Mouse (Mus musculus) R1 (cell line): ENCODE data around the gene Igfbpl1.

Experiments
- DNase-seq: peaks from one replicate; pipeline ENCODE4 v3.0.0-alpha.2; 2018; ENCODE audit warnings: low read depth, low spot score

The Igfbpl1 gene

DNA sequence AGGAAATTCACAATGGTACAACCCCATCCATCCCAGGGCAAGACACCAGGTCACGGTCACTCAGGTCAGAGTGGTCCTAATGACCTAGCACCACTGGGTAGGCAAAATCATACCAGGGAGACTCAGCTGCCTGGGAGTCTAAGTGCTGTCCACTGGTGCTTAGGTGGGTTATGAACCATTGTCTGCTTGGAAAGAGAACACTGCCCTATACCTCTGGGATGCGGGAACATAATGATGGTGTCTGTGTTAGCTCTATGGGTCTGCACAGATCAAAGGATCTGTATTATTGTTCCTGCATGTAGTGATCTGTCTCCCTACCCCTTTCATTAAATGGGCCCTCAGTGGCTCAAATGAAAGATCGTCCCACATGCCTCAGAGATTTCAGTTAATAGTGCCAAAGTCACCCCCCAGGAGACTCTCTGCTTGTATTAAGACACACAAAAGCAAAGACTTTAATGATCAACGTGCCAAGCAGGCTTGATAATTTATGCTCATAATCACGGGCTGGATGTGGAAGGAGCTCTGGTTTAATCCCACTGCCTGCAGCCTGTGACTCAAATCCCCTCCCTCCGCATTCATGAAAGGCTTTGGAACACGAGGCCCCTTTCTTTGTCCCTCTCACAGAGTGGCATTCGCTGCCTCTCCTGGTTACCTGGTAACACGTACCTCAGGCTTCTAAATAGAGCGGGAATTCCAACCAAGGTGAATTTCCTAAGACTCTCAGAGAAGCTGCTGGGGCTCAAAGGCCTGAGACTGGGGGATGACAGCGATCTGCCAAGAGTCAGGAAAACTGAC lies 3.7 kb downstream of the Igfbpl1 start:
- peak; percentile 36 for DNase-seq

DNA sequence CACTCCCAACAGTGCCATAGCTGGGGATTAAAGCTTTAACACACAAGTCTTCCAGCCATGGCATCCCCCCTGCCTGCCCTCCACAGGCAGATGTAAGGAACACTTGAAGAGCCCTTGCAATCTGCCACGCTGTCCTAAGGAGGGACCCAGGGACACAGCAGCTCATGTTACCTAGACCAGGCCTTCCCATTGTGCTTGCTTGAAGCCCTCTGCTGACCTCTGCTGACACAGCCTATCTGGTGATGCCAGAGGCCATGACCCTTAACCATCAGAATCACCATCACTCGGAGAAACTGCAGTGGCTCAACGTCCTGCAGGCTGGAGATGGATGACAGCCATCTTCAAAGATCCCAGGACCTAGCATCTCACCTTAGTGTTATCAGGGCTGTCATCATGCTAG lies 4.7 kb downstream of the Igfbpl1 start:
- no peak for DNase-seq

DNA sequence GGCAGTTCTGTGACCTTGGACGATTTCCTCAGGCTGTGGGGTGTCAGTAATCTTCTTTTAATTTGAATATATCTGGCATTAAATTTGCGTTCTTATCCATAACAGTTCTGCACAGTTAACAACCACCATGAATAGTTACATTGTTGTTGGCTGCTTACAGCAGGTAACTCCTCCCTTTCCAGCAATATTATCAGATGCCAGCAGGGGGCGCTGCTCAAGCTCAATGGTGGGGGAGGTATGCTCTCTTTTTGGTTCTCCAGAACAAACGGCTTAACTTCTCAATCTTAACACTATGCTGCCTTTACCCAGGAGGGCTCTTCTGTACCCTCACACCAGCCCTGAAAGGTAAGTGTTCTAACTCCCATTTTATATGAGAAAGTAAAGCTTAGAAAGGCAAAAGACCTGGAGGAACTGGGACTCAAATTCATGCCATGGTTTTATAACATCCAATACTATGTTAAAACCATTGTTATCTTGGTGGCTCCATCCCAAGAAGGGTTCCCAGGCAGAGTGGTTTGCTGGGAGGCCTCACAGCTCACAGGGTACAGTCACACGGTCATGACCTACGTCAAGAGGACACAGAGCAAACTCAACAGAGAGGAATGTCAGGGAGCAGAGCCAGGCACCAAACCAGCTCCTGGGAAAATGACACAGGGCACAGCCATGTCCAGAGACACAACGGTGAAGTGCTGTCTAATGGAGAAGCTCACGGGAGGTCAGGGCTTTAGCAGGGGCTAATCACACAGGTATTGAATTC lies 6.5 kb downstream of the Igfbpl1 start:
- peak; percentile 77 for DNase-seq

DNA sequence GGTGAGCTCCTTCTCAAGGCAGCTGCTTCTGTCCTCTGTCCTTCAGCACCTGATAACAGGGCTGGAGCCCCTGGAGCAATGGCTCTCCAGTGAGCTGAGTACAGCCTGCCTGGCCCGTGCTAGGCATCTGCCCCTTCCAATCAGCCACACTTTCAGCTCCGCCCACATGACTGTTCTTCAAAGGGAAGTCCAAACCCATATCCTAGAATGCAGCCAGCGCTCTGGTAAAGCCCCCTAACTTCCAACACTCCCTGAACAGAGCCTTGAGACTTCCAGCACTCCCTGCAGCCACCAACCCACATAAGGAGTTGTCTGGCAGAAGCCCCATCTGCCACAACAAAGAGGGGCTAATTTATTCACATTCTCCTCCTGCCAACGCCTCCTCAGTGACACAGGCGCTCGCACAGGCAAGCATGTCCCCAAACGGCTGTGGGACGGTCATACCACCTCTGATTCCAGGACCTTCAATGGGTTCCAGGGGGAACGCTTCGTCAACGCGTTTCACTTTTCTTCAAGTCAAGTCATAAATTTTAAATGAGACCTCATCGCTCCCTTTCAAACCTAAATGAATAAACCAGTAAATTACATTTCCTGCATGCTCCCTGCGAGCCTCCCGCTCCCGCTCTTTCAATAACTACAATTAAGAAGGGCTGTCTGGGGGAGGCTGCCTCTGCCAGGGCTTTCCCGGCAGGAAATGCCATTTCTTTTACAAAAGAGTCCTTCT lies 7.4 kb downstream of the Igfbpl1 start:
- DNase-seq, result peak; percentile 86

DNA sequence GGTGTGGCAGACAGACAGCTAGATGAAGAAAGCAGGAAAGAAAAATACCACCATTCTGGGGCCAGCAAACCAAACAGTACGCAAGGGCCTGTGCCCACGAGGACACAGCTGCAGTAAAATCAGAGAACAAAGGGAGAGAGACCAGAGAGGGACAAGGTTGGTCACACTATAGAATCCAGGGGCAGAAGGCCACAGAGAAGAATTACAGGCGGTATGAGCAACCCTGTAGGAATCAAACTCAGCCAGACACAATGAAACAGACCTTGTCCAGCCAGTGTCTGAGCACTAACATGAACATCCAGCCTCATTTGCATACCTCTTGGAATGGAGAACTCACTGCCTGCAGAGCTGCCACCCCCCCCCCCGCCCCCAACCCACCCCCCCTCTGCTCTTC lies 7.9 kb downstream of the Igfbpl1 start:
- no peak for DNase-seq

DNA sequence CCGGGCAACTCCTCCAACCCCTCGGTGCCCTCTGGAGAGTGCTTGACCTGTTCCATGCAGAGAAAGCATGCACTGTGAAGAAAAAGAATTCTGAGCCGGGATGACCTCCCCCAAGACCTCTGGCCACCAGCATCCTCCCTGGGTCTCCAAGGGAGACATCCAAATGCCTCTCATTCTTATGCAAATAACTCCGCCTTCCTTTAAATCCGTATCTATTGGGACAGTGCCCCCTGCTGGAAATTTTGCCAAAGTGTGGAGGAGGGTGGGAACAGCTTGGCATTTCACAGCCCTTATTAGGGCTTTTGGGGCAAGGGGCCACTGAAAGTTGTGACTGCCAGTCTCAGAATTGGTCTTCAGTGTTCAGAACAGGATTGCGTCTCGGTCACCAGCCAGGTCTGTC lies 11.2 kb downstream of the Igfbpl1 start:
- peak; percentile 94 for DNase-seq

DNA sequence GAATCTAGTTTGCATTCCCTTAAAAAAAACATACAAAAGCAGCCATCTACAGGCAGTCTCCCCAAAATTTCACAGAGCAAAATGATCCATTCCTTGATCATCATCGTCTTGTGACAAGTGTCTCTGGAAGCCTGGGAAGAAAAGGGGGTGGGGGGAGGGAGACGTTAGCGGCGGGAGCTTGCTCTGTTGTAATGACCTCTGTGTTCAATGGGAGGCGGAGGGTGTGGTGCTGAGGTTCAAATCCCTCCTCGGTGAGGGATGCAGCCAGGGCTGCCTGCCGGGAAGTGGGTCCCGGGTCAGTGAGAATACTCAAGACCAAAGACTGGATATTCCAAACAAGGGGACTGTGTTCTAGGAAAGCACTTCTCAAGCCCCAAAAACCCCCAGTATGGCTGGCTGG lies 15.5 kb downstream of the Igfbpl1 start:
- DNase-seq, result peak; percentile 60

DNA sequence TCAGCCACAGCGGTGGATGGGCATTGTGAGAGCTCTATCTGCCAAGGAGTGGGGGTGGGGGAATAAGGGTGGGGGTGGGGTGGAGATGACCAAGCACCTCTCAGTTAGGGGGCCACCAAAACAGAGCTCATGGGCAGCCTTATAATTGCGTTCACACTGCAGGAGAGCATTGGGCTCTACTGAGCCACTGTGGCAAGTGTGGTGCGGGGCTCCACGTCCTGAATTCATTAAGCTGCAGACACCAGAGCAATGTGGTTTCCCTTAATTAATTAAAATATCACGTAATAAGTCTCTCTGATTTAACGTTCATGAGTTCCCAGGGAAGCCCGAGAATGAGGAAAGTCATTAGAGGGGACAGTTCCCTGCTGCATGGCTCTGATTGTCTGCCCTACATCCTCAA lies 18.7 kb downstream of the Igfbpl1 start:
- DNase-seq, result no peak

DNA sequence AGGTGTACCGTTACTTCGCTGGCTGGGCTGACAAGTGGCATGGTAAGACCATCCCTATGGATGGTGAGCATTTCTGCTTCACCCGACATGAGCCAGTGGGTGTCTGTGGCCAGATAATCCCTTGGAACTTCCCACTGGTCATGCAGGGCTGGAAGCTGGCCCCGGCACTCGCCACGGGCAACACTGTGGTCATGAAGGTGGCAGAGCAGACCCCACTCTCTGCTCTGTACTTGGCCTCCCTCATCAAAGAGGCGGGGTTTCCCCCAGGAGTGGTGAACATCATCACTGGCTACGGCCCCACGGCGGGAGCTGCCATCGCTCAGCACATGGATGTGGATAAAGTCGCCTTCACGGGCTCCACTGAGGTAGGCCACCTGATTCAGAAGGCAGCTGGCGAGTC lies 23.8 kb downstream of the Igfbpl1 start:
- DNase-seq, result no peak

DNA sequence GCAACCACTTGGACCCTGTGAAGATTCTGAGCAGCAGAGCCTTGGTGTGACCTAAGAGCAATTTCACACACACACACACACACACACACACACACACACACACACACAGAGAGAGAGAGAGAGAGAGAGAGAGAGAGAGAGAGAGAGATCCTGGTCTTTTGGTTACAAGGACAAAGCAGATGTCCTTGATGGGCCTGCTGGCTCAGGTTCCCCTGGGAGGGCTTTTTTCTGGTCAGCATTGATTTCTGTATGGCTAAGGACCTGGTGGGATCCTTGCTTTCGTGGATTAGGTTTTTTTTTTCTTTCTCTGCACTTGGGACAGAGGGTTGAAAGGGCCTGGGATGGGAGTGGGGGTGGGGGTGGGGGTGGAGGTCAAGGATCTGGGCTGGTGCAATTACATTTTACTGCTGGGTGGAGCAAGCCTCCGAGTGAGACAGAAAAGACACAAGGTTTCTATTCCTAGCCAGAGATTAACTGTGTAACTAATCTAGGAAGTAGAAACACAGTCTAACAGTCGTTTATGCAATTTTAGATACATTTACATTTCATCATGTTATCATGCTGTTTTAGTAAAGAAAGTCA lies 26.7 kb downstream of the Igfbpl1 start:
- no peak for DNase-seq

DNA sequence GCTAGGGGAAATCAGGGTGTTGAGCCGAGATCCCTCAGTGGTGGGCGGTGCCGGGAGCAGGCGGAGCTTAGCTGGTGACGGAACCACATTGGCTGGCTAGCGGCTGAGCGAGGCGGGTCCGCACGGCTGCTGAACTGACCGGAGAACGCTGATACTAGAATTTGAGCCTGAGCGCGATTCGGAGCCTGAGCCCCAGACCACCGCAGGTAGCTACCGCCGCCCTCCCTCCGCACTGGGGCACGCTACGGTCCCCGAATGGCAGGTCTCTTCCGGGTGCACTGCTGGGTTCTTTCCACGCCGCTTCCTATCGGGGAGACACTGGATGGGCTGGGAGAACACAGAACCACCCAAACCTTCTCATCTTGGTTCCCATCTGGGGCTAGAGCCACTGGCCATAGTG lies 27.8 kb downstream of the Igfbpl1 start, which contains the start of gene Aldh1b1:
TSS of gene Aldh1b1 (plus strand) at position 59 of the 400 bp plus-strand sequence.
- peak; percentile 78 for DNase-seq

DNA sequence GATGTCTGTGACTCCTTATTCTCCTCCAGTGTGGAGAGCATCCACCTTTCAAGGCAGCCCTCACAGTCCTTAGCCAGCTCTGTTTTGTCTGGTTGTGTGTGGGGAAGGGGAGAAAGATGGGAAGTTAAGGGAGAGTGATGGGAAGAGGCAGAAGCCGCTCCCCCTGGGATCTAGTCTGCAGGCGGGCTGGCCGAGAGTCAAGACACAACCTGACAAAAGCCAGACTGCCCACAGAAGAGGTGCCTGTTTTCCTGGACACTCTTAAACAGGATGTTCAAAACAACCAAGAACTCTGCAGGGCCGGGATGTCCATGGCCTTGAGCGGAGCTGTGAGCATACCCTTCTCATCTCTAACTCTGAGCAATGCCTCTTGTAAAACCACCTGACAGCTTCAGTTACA lies 30.0 kb downstream of the Igfbpl1 start:
- DNase-seq, result no peak

DNA sequence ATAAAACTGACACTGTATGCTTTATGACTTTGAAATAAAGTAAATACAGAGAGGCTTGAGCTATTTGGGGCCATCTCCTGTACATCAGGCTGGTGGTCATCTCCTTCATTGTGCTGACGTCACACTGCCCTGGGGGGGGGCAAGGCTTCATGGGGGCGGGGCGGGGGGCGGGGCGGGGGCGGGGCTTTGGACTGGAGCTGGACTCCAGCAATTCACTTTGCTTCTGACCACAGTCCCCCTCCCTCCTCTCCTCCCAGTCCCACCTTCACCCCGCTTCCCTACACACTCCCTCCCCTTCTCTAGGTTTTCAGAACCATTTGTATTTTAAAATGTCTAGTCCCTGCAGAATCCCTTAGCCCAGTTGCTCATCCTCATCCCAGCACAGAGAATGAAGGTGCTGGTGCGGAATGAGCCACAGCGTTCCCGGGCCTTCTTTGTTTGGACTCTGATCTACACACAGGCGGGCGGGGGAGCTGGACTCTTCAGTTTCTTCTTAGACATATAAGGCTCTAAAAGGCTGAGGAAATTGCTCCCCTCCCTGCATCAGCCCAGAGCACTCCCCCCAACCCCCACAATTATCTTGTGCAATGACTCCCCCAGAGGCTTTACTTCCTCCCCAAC lies 31.4 kb downstream of the Igfbpl1 start:
- DNase-seq, result no peak

DNA sequence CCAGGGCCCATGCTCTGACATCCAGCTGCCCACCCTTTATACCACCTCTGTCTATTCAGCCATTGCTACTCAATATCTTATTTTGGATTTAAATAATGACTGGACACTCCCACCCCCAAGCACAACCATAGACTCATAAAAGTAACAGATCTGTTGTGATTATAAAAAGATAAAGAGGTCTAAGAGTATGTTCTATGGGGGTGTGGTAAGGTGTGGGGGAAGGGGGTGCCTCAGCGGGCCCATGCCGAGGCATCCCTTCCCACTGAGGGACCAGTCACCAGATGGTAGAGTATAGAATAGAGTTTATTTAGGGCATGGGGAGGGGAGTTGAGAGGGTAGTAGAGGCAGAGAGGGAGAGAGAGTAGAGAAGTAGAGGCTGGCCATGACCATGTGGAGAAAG lies 36.7 kb downstream of the Igfbpl1 start:
- DNase-seq, result no peak

DNA sequence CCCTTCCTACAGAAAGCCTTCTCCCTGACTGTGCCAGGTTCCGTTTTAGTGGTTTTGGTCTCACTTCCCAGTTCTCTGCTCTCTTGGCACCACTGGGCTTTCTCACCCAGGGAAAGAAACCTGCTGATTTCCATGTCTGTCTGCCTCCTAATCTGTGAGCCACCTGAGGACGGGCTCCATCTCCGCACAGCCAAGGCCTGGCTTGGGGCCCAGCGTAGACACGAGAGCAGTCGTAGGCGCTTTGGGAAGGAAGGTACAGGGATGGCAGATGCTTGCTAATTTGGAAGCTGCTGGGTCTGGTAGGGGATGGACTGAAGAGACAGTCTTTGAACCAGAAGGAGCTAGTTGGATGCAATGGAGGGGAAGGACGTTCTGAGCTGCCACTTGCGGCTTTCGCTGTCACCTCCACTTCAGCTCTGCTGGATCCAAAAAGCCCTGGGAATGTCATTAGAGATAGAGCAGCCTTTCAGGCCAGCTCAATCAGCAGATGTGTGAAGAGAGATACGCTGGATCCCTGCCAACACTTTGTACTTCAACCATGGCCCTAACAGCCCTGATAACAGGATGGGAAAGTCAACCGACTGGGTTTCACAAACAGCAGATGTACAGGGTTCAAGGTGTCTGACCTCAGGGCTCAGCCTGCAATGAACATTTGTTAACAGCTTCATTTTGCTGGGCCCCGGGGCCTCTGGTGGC lies 37.3 kb downstream of the Igfbpl1 start:
- DNase-seq, result no peak

DNA sequence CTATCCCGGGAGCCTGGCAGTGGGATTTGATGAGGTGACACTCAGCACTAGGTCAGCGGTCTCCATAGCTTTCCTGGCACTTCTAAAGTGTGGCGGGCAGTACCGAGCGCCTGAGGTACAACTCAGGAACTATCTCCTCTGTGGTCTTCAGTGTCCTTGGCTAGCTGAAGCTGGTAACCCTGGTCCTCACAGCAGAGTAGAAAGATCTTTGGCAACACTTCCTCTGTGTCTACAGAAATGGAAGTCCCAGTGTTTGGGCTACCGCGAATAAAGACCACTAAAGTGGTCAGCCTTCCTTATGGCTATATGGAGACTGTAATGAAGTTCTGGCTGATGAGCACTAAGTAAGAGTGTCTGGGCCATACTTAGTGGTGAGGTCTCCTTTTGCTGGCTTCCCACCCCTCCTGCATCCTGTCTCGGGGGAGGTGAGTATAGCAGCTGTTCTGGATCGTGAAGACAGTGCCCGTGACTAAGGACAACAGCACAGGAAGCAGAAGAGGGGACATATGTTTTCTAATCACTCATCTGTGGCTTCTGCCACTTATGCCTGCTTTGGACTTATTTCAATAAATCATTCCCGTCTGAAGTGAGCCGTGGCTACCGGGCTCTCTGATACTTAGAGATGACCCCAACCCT lies 38.2 kb downstream of the Igfbpl1 start:
- DNase-seq, result no peak

DNA sequence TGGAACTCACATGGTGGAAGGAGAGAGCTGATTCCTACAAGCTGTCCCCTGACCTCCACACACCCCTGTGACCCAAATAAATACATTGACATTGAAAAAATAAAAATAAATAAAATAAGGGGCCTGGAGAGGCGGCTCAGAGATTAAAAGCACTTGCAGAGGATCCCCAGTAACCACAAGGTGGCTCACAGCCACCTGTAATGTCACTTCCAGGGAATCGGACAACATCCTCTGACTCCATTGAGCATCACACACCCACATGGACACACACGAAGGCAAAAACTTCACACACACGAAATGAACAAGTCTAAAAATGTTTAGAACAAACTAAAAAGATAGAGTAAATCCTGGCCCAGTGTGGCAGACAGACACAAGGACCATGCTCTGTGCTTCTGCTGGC lies 40.0 kb downstream of the Igfbpl1 start:
- DNase-seq, result no peak

DNA sequence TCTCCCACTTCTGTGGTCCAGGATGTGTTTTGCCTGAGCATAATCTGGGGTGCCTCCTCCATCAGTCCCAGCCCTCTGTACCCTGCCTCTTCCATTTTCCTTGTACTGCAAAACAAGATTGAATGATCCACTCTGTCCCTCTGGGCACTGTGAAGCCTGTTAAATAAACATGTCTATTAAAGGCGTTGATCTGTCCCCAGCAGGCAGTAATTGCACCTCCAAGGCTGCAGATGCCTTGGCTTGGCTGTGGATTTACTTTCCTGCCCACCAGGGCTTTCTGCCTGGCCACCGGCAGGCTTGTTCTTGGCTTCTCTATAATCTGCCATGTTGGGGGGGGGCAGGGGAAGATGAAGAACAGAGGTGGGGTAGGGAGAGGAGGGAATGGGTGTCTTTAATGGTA lies 40.8 kb downstream of the Igfbpl1 start:
- no peak for DNase-seq

DNA sequence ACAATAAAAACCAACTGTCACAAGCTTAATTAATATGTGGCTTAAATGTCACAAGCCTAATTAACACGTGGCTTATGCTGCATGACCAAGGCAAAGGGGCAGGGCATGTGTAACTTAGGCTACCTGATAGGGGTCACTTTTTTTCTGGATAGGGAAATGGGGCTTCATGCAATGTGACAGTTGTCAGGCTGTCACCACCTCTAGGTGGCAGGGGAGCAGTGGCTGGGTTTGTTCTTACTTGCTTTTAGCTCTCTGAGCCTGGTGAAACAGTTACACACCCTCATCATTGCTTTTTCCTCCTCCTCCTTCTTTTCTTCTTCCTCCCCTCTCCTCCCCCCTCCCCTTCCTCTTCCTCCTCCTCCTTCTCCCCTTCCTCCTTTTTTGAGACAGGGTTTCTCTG lies 43.1 kb downstream of the Igfbpl1 start:
- DNase-seq, result no peak

DNA sequence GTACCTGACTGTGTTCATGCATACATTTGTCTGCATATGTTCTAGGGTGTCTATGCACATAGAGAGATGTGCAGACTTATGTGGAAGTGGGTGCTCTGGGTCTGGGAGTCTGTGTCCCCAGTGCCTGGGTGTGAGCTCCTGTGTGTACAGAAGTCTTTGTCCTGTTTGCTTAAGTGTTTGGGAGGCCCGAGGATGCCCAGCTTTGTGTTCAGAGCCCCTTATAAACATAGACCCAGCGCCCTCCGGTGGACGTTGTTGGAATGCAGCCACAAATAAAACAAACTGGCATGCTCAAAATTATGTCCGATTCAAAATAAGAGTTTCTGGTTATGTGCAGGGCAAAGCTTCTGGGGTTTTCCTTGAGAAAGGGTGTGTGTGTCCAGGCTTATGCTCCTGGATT lies 55.1 kb downstream of the Igfbpl1 start:
- DNase-seq, result peak; percentile 90

DNA sequence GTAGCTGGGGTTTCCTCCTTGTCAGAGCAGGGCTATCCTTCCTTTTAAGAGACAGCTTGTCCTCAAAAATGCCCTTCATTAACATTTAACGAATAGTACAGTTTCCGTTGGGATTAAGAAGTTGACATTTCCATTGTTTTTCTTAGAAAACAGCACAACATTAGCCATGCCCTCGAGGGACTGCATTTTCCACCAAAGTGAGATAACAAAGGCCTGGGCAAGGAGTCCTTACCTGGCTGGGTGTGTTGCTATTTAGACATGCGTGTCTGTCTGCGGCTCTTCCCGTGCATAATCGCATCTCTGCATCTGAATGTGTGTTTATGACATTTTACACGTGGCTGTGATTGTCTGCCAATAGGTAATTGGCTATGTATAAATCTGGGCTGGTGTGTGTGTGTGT lies 55.5 kb downstream of the Igfbpl1 start:
- peak; percentile 95 for DNase-seq
